26 mouse cellular contexts compared by ENCODE assay signal in the genomic region with DNA sequence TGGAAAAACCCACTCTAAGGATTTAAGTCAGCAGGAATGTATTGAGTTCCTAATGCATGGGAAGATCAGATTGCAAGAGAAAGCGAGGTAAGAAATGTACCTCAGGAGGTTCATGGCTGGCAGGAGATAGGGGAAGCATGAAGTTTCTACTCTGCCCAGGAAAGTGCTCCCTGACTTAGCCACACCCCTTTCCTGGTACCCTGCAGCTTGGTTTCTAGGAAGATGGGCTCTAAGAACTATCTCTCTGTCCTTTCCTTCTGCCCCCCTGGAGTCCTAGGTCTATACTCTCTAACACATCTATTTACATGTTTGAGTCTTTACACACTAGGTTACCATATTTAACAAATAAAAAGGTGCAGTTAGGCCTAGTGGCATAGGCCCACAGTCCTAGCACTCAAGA. TPM values are rescaled to one million over a fixed set of nuclear protein-coding genes. Genes with fewer than 3 reads are reported as not detected.
DNase-seq lines count a peak whose midpoint lies in the region; ATAC-seq and TF ChIP-seq lines count a peak whose summit lies in the region.
"Had no signal": no experiment of that assay in that cellular context is flagged by ENCODE, and none has a peak within 500 bp of the region (broad histone marks: within the 10 kb centered on the region; RNA-seq: fewer than 3 reads in every experiment).

No protein-coding gene starts in this region.

- DNase-seq in heart, adult 11 months: peak; percentile 29
- no peak for DNase-seq in heart, adult 2 months
- peak; percentile 6 for DNase-seq in c-Kit-positive CD71-negative TER-119-negative erythroid progenitor cells, embryonic 14.5 days (ENCODE audit: low read depth)
- DNase-seq in liver, postnatal 0 days: no peak
- no peak for DNase-seq in lung, postnatal 25 days (ENCODE audit: low spot score)
- DNase-seq in hindbrain, postnatal 0 days (ENCODE audit: low spot score): no peak
- DNase-seq: adrenal gland, postnatal 25 days; cerebellum, adult 11 months; cerebellum, postnatal 10 days; gastrocnemius, postnatal 36 days; heart, postnatal 4 days; kidney, adult 18-20 months; kidney, postnatal 25 days; lung, adult 2 months; lung, postnatal 10 days; midbrain, embryonic 14.5 days; thymus, adult 2 months had no signal

- H3K79me2 ChIP-seq in heart, adult 2 months (replicated peaks; ENCODE audit: control insufficient read depth, insufficient read depth, low read length): no peaks in the 10 kb centered on the region

- TF ChIP-seq EP300 in heart, adult 2 months (IDR thresholded peaks at IDR 0.05; ENCODE audit: insufficient read depth, low read depth, low read length): no peak
- TF ChIP-seq EP300 in liver, postnatal 0 days (IDR thresholded peaks at IDR 0.05; ENCODE audit: low read depth): no peak

- peak; percentile 95 for ATAC-seq in liver, embryonic 12.5 days
- 0 out of 2 replicates have a peak, but pooled peaks have one; percentile 51 for ATAC-seq in liver, postnatal 0 days
- ATAC-seq in inflammation-experienced regulatory T-cells, adult 6 months: no peak
- no peak for ATAC-seq in hindbrain, postnatal 0 days
- ATAC-seq: forebrain, embryonic 13.5 days had no signal

- H3K27me3 ChIP-seq in heart, adult 2 months (ENCODE audit: control insufficient read depth, insufficient read depth, low read length): no peaks in the 10 kb centered on the region
- H3K27me3 ChIP-seq in liver, embryonic 12.5 days (replicated peaks): no peaks in the 10 kb centered on the region
- H3K27me3 ChIP-seq in liver, postnatal 0 days (ENCODE audit: insufficient read depth, low read length): no peaks in the 10 kb centered on the region
- no peaks in the 10 kb centered on the region for H3K27me3 ChIP-seq in hindbrain, postnatal 0 days (ENCODE audit: insufficient read depth, low read length)
- H3K27me3 ChIP-seq: embryonic facial prominence, embryonic 15.5 days; forebrain, embryonic 13.5 days; heart, embryonic 12.5 days; hindbrain, embryonic 13.5 days; kidney, embryonic 15.5 days; limb, embryonic 13.5 days had no signal

- peak overlapping the region; percentile 34 for H3K4me2 ChIP-seq in liver, embryonic 12.5 days
- H3K4me2 ChIP-seq in liver, postnatal 0 days (ENCODE audit: low read depth, low read length): no peak overlapping the region
- H3K4me2 ChIP-seq in hindbrain, postnatal 0 days (ENCODE audit: low read depth, low read length): no peak overlapping the region
- H3K4me2 ChIP-seq: embryonic facial prominence, embryonic 15.5 days; forebrain, embryonic 13.5 days; heart, embryonic 12.5 days; hindbrain, embryonic 13.5 days; kidney, embryonic 15.5 days; limb, embryonic 13.5 days had no signal

- TF ChIP-seq POLR2A in heart, adult 2 months (IDR thresholded peaks at IDR 0.05; ENCODE audit: insufficient read depth, low read depth, low read length): no peak

- no peaks in the 10 kb centered on the region for H3K9me3 ChIP-seq in liver, embryonic 12.5 days (replicated peaks)
- H3K9me3 ChIP-seq in liver, postnatal 0 days (ENCODE audit: low read length): no peaks in the 10 kb centered on the region
- H3K9me3 ChIP-seq in hindbrain, postnatal 0 days (ENCODE audit: low read length): no peaks in the 10 kb centered on the region
- H3K9me3 ChIP-seq: embryonic facial prominence, embryonic 15.5 days; forebrain, embryonic 13.5 days; heart, embryonic 12.5 days; hindbrain, embryonic 13.5 days; kidney, embryonic 15.5 days had no signal

- TF ChIP-seq CTCF in heart, adult 2 months (IDR thresholded peaks at IDR 0.05): no peak
- TF ChIP-seq CTCF in liver, postnatal 0 days (IDR thresholded peaks at IDR 0.05; ENCODE audit: low read depth): no peak
- no peak for TF ChIP-seq CTCF in hindbrain, postnatal 0 days (IDR thresholded peaks at IDR 0.05; ENCODE audit: low read depth)

- no peak overlapping the region for H3K27ac ChIP-seq in heart, adult 2 months
- H3K27ac ChIP-seq in liver, embryonic 12.5 days: peak overlapping the region; percentile 74
- H3K27ac ChIP-seq in liver, postnatal 0 days (ENCODE audit: low read depth): no peak overlapping the region
- no peak overlapping the region for H3K27ac ChIP-seq in hindbrain, postnatal 0 days
- H3K27ac ChIP-seq: embryonic facial prominence, embryonic 10.5 days; embryonic facial prominence, embryonic 15.5 days; forebrain, embryonic 13.5 days; hindbrain, embryonic 13.5 days; kidney, embryonic 15.5 days; limb, embryonic 13.5 days had no signal

- H3K36me3 ChIP-seq in heart, adult 2 months (ENCODE audit: control insufficient read depth, insufficient read depth, low read length): no peaks in the 10 kb centered on the region
- no peaks in the 10 kb centered on the region for H3K36me3 ChIP-seq in liver, embryonic 12.5 days
- H3K36me3 ChIP-seq in liver, postnatal 0 days (replicated peaks; ENCODE audit: insufficient read depth, low read length): no peaks in the 10 kb centered on the region
- H3K36me3 ChIP-seq in hindbrain, postnatal 0 days (ENCODE audit: insufficient read depth, low read length): no peaks in the 10 kb centered on the region
- H3K36me3 ChIP-seq: embryonic facial prominence, embryonic 15.5 days; heart, embryonic 12.5 days; hindbrain, embryonic 13.5 days; kidney, embryonic 15.5 days had no signal

- no peak overlapping the region for H3K9ac ChIP-seq in heart, adult 2 months (ENCODE audit: low read depth, low read length)
- no peak overlapping the region for H3K9ac ChIP-seq in liver, embryonic 12.5 days
- H3K9ac ChIP-seq in liver, postnatal 0 days (replicated peaks): no peak overlapping the region
- H3K9ac ChIP-seq in hindbrain, postnatal 0 days (replicated peaks; ENCODE audit: low read length): no peak overlapping the region
- H3K9ac ChIP-seq: embryonic facial prominence, embryonic 15.5 days; forebrain, embryonic 13.5 days; heart, embryonic 12.5 days; hindbrain, embryonic 13.5 days; kidney, embryonic 15.5 days; limb, embryonic 13.5 days had no signal

- H3K4me3 ChIP-seq in heart, adult 2 months: no peak overlapping the region
- H3K4me3 ChIP-seq in liver, embryonic 12.5 days: no peak overlapping the region
- H3K4me3 ChIP-seq in liver, postnatal 0 days (ENCODE audit: low read depth, low read length): no peak overlapping the region
- no peak overlapping the region for H3K4me3 ChIP-seq in hindbrain, postnatal 0 days (ENCODE audit: low read length)
- H3K4me3 ChIP-seq: embryonic facial prominence, embryonic 10.5 days; embryonic facial prominence, embryonic 15.5 days; forebrain, embryonic 13.5 days; heart, embryonic 12.5 days; hindbrain, embryonic 13.5 days; kidney, embryonic 15.5 days; limb, embryonic 13.5 days had no signal

- WGBS in heart, adult 2 months: 77% methylated on average over 1 of the region's 1 CpGs
- 21% methylated on average over 1 of the region's 1 CpGs for whole genome bisulfite sequencing in liver, embryonic 12.5 days (ENCODE audit: insufficient replicate concordance)
- 52% methylated on average over 1 of the region's 1 CpGs for WGBS in liver, postnatal 0 days (ENCODE audit: insufficient replicate concordance)
- 88% methylated on average over 1 of the region's 1 CpGs for WGBS in hindbrain, postnatal 0 days

- intact Hi-C loops in heart, adult 2 months (cut with DNase I): no loop called here

- H3K4me1 ChIP-seq in heart, adult 2 months (ENCODE audit: control insufficient read depth, insufficient read depth, low read length): peaks cover 2% of the 10 kb centered on the region; the same call in 1 of the 2 replicates
- H3K4me1 ChIP-seq in liver, embryonic 12.5 days: peaks cover 31% of the 10 kb centered on the region
- H3K4me1 ChIP-seq in liver, postnatal 0 days (ENCODE audit: insufficient read depth): no peaks in the 10 kb centered on the region
- H3K4me1 ChIP-seq in hindbrain, postnatal 0 days (ENCODE audit: insufficient read depth, low read length): 0 out of 2 replicates have a peak, but pooled peaks cover 4% of the 10 kb centered on the region
- H3K4me1 ChIP-seq: forebrain, embryonic 13.5 days; hindbrain, embryonic 13.5 days; kidney, embryonic 15.5 days had no signal

RNA-seq across cellular contexts. Expression of a gene that starts 38.5 kb away (rescaled TPM):
- 10 to 100 TPM; 56.2 to 61.9 TPM for total RNA-seq in heart, adult 2 months (2021)
- 14.9 and 36.5 TPM in 2 replicates for polyA plus RNA-seq in heart, adult 2 months (2012; rRNA removed)
- polyA plus RNA-seq in liver, embryonic 12.5 days (2016; fragmentation: Nextera tagmentation; extraction: Ambion mirVana): 19.5 and 20.5 TPM in 2 replicates
- 4.5 and 5.6 TPM in 2 replicates for polyA plus RNA-seq in liver, postnatal 0 days (2015; fragmentation: Nextera tagmentation; extraction: Ambion mirVana)
- 10 to 100 TPM; 23.0 to 30.9 (median 27.0) TPM for polyA plus RNA-seq in inflammation-experienced regulatory T-cells, adult 6 months (2017; shearing (Covaris generic))
- 21.3 and 22.7 TPM in 2 replicates for total RNA-seq in hindbrain, postnatal 0 days (2014; rRNA removed)
- 11.3 and 11.4 TPM in 2 replicates for polyA plus RNA-seq in hindbrain, postnatal 0 days (2015; fragmentation: Nextera tagmentation; extraction: Ambion mirVana)

Comparison
In these comparisons a context has a peak if more than half of its experiments do, and no peak if none do; other contexts are left out.
1. DNase-seq: peak in heart, adult 11 months (single experiment) and c-Kit-positive CD71-negative TER-119-negative erythroid progenitor cells, embryonic 14.5 days (single experiment); none in heart, adult 2 months (0 of 2), liver, postnatal 0 days (single experiment), lung, postnatal 25 days (single experiment) and hindbrain, postnatal 0 days (single experiment).
2. ATAC-seq: peak in liver, embryonic 12.5 days (single experiment) and liver, postnatal 0 days (single experiment); none in inflammation-experienced regulatory T-cells, adult 6 months (single experiment) and hindbrain, postnatal 0 days (single experiment).